7 mouse cellular contexts compared by ENCODE assay signal in genomic region chr9:44234479-44235427, GRCm38 (mm10). TPM values are rescaled to one million over a fixed set of nuclear protein-coding genes. Genes with fewer than 3 reads are reported as not detected.
DNase-seq lines count a peak whose midpoint lies in the region; ATAC-seq lines count a peak whose summit lies in the region.

No protein-coding gene starts in this region.

- H3K9me3 ChIP-seq in embryonic facial prominence, embryonic 15.5 days (replicated peaks), result no peaks in the 10 kb centered on the region

- peak overlapping the region; percentile 79 for H3K27ac ChIP-seq in embryonic facial prominence, embryonic 15.5 days (replicated peaks)

- no peaks in the 10 kb centered on the region for H3K36me3 ChIP-seq in embryonic facial prominence, embryonic 15.5 days

- peaks cover 25% of the 10 kb centered on the region for H3K4me1 ChIP-seq in embryonic facial prominence, embryonic 15.5 days

- intact Hi-C loops in heart, postnatal 10 days (cut with DNase I), result loop anchor here (10.0 kb wide), 1 partner anchor 250 kb away; no protein-coding TSS in a partner anchor
- intact Hi-C loops in left cerebral cortex, postnatal 25 days (cut with DNase I), result loop anchor here (1.0 to 10.0 kb wide), 3 partner anchors 50 to 250 kb away; no protein-coding TSS in a partner anchor

- ATAC-seq in embryonic facial prominence, embryonic 15.5 days (ENCODE audit: insufficient number of reproducible peaks, low FRiP score, low TSS enrichment, low read depth), result no peak

- peak overlapping the region; percentile 93 for H3K4me3 ChIP-seq in embryonic facial prominence, embryonic 15.5 days (replicated peaks)

- DNase-seq in ES-CJ7 (ENCODE audit: low read depth, low spot score), result peak; percentile 69
- peak; percentile 76 for DNase-seq in adrenal gland, postnatal 14 days
- DNase-seq in heart, postnatal 10 days, result peak; percentile 61
- DNase-seq in left cerebral cortex, postnatal 25 days (ENCODE audit: low spot score in 2 of 2), result peak; percentile 61 to 66
- peak; percentile 19 for DNase-seq in mesoderm, embryonic 11.5 days (ENCODE audit: low read depth, low spot score)
- peak; percentile 54 to 61 for DNase-seq in spleen, postnatal 14 days (ENCODE audit: low spot score in 2 of 2)

- H3K27me3 ChIP-seq in embryonic facial prominence, embryonic 15.5 days, result no peaks in the 10 kb centered on the region

- H3K4me2 ChIP-seq in embryonic facial prominence, embryonic 15.5 days (replicated peaks), result peak overlapping the region; percentile 45

- H3K9ac ChIP-seq in embryonic facial prominence, embryonic 15.5 days, result no peak overlapping the region

- 22% methylated on average over 19 of the region's 19 CpGs for WGBS in embryonic facial prominence, embryonic 15.5 days

RNA-seq across cellular contexts. Expression of gene Cbl, which starts 0.9 kb away (rescaled TPM):
- 33.1 and 34.4 TPM in 2 replicates for total RNA-seq in adrenal gland, postnatal 14 days (2021)
- polyA plus RNA-seq in embryonic facial prominence, embryonic 15.5 days (2015; fragmentation: Nextera tagmentation; extraction: Ambion mirVana), result 16.1 and 17.7 TPM in 2 replicates
- total RNA-seq in heart, postnatal 10 days (2021), result 10 to 100 TPM; 30.9 to 31.3 TPM
- total RNA-seq in left cerebral cortex, postnatal 25 days (2021), result 10 to 100 TPM; 53.4 to 54.2 TPM

RNA-seq across cellular contexts. Expression of gene Ccdc153, which starts 5.7 kb away (rescaled TPM):
- 1.1 and 2.5 TPM in 2 replicates for total RNA-seq in adrenal gland, postnatal 14 days (2021)
- 15.9 and 23.5 TPM in 2 replicates for polyA plus RNA-seq in embryonic facial prominence, embryonic 15.5 days (2015; fragmentation: Nextera tagmentation; extraction: Ambion mirVana)
- total RNA-seq in heart, postnatal 10 days (2021), result not detected
- 1 to 10 TPM; 1.3 to 2.0 TPM for total RNA-seq in left cerebral cortex, postnatal 25 days (2021)

RNA-seq across cellular contexts. Expression of gene Pdzd3, which starts 16.5 kb away (rescaled TPM):
- 0.30 TPM in 1 of 2 replicates, not detected in the other for total RNA-seq in adrenal gland, postnatal 14 days (2021)
- 0.14 and 0.19 TPM in 2 replicates for polyA plus RNA-seq in embryonic facial prominence, embryonic 15.5 days (2015; fragmentation: Nextera tagmentation; extraction: Ambion mirVana)
- 1 to 10 TPM; 2.3 to 3.3 TPM for total RNA-seq in heart, postnatal 10 days (2021)
- total RNA-seq in left cerebral cortex, postnatal 25 days (2021), result under 1 TPM; 0.53 to 0.73 TPM

RNA-seq across cellular contexts. Expression of gene Nlrx1, which starts 33.6 kb away (rescaled TPM):
- total RNA-seq in adrenal gland, postnatal 14 days (2021), result 17.6 and 20.7 TPM in 2 replicates
- 13.4 and 14.6 TPM in 2 replicates for polyA plus RNA-seq in embryonic facial prominence, embryonic 15.5 days (2015; fragmentation: Nextera tagmentation; extraction: Ambion mirVana)
- 10 to 100 TPM; 14.9 to 18.3 TPM for total RNA-seq in heart, postnatal 10 days (2021)
- total RNA-seq in left cerebral cortex, postnatal 25 days (2021), result 10 to 100 TPM; 11.6 to 14.0 TPM

RNA-seq across cellular contexts. Expression of gene Abcg4, which starts 53.7 kb away (rescaled TPM):
- total RNA-seq in adrenal gland, postnatal 14 days (2021), result 19.0 and 28.8 TPM in 2 replicates
- 5.1 and 5.5 TPM in 2 replicates for polyA plus RNA-seq in embryonic facial prominence, embryonic 15.5 days (2015; fragmentation: Nextera tagmentation; extraction: Ambion mirVana)
- total RNA-seq in heart, postnatal 10 days (2021), result 1 to 10 TPM; 1.0 to 1.5 TPM
- 10 to 100 TPM; 60.5 to 61.6 TPM for total RNA-seq in left cerebral cortex, postnatal 25 days (2021)

Comparison
In these comparisons a context has a peak if more than half of its experiments do, and no peak if none do; other contexts are left out.
1. DNase-seq: peak in every context shown above with its lines; median percentile 76 in adrenal gland, postnatal 14 days; 69 in ES-CJ7; 64 in left cerebral cortex, postnatal 25 days; 61 in heart, postnatal 10 days; 58 in spleen, postnatal 14 days; 19 in mesoderm, embryonic 11.5 days.